Mouse (Mus musculus) cerebellum, postnatal 36 days (tissue): ENCODE measurements around the gene Ccdc148.

ENCODE experiments used
- DNase-seq, 2 experiments: peaks; one replicate each; pipeline ENCODE4 v3.0.0; 2021 to 2022; ENCODE audit warnings: mixed read lengths in 2 of 2

Ccdc148 gene

GRCm38 (mm10) chr2:59178191-59178590 is 17.7 kb upstream of the Ccdc148 start:
- DNase-seq = peak in 1 of 2 experiments; percentile 28

- DNase-seq = no peak
Measured at GRCm38 (mm10) chr2:59175926-59176325, 15.4 kb upstream of the Ccdc148 start.

- DNase-seq = no peak
Measured at GRCm38 (mm10) chr2:59171533-59171932, 11.1 kb upstream of the Ccdc148 start.

- no peak for DNase-seq
Measured at GRCm38 (mm10) chr2:59170593-59170992, 10.1 kb upstream of the Ccdc148 start.

GRCm38 (mm10) chr2:59170208-59170589 is 9.7 kb upstream of the Ccdc148 start:
- no peak for DNase-seq

GRCm38 (mm10) chr2:59169572-59170207 is 9.2 kb upstream of the Ccdc148 start:
- no peak for DNase-seq

GRCm38 (mm10) chr2:59167830-59168229 is 7.3 kb upstream of the Ccdc148 start:
- DNase-seq = peak in 1 of 2 experiments; percentile 52

- DNase-seq = no peak
Measured at GRCm38 (mm10) chr2:59166976-59167375, 6.5 kb upstream of the Ccdc148 start.

GRCm38 (mm10) chr2:59162285-59162600 is 1.8 kb upstream of the Ccdc148 start:
- DNase-seq = peak in 1 of 2 experiments; percentile 46

- DNase-seq = peak; percentile 69 to 77
Measured at GRCm38 (mm10) chr2:59161441-59162284, 1.2 kb upstream of the Ccdc148 start.

GRCm38 (mm10) chr2:59161021-59161440 is 548 bp upstream of the Ccdc148 start:
- peak in 1 of 2 experiments; percentile 64 for DNase-seq

GRCm38 (mm10) chr2:59159961-59160604 is 400 bp downstream of the Ccdc148 start:
- peak in 1 of 2 experiments; percentile 34 for DNase-seq

- DNase-seq = no peak
Measured at GRCm38 (mm10) chr2:59158117-59158516, 2.4 kb downstream of the Ccdc148 start.

GRCm38 (mm10) chr2:59155428-59155827 is 5.1 kb downstream of the Ccdc148 start:
- no peak for DNase-seq

GRCm38 (mm10) chr2:59131044-59131443 is 29.4 kb downstream of the Ccdc148 start:
- DNase-seq = no peak

GRCm38 (mm10) chr2:59129821-59130220 is 30.7 kb downstream of the Ccdc148 start:
- DNase-seq = peak in 1 of 2 experiments; percentile 19

- DNase-seq = no peak
Measured at GRCm38 (mm10) chr2:59129023-59129422, 31.5 kb downstream of the Ccdc148 start.

- DNase-seq = no peak
Measured at GRCm38 (mm10) chr2:59055615-59056145, 104.8 kb downstream of the Ccdc148 start.

- DNase-seq = peak; percentile 79 to 84
Measured at GRCm38 (mm10) chr2:59054339-59054738, 106.1 kb downstream of the Ccdc148 start.

- DNase-seq = no peak
Measured at GRCm38 (mm10) chr2:59053461-59054039, 106.9 kb downstream of the Ccdc148 start.

- DNase-seq = no peak
Measured at GRCm38 (mm10) chr2:59050245-59050824, 110.1 kb downstream of the Ccdc148 start.

GRCm38 (mm10) chr2:59049686-59050085 is 110.8 kb downstream of the Ccdc148 start:
- no peak for DNase-seq
